Mouse (Mus musculus) limb, embryonic 13.5 days (tissue): ENCODE measurements around the gene Fbll1. TPM values are rescaled to one million over a fixed set of nuclear protein-coding genes. Genes with fewer than 3 reads are reported as not detected.

Experiments used
- ATAC-seq: fragments of 200-750 bp; cut with Nextera tagmentation; 2 replicates; pipeline ENCODE4 v1.8.0; 2017; ENCODE audit warnings: low read depth, moderate number of reproducible peaks, moderate TSS enrichment; ENCODE audit not compliant: low FRiP score
- H3K27ac ChIP-seq: fragments of 300-500 bp; sonication (generic); 2 replicates; pipeline ENCODE4 v1.5.1; 2015; ENCODE audit warnings: inconsistent platforms, mild to moderate bottlenecking, moderate library complexity
- H3K27me3 ChIP-seq: fragments of 300-500 bp; sonication (generic); 2 replicates; pipeline ENCODE4 v1.6.1; 2015; ENCODE audit warnings: mild to moderate bottlenecking, inconsistent platforms
- H3K36me3 ChIP-seq: fragments of 300-500 bp; sonication (generic); 2 replicates; pipeline ENCODE4 v1.6.1; 2015; ENCODE audit warnings: inconsistent platforms, mild to moderate bottlenecking, moderate library complexity
- H3K4me1 ChIP-seq: fragments of 300-500 bp; sonication (generic); 2 replicates; pipeline ENCODE4 v1.6.1; 2015; ENCODE audit warnings: inconsistent platforms
- H3K4me2 ChIP-seq: fragments of 300-500 bp; sonication (generic); replicated peaks from 2 replicates; pipeline ENCODE4 v1.6.1; 2015; ENCODE audit warnings: inconsistent platforms, mild to moderate bottlenecking, moderate library complexity
- H3K4me3 ChIP-seq: fragments of 300-500 bp; sonication (generic); 2 replicates; pipeline ENCODE4 v1.5.1; 2015; ENCODE audit warnings: moderate library complexity, mild to moderate bottlenecking, inconsistent platforms
- H3K9ac ChIP-seq: fragments of 300-500 bp; sonication (generic); 2 replicates; pipeline ENCODE4 v1.6.1; 2015; ENCODE audit warnings: mild to moderate bottlenecking, inconsistent platforms
- H3K9me3 ChIP-seq: fragments of 300-500 bp; sonication (generic); 2 replicates; pipeline ENCODE4 v1.6.1; 2016; ENCODE audit warnings: inconsistent platforms
- WGBS: fragments of 180-500 bp; shearing (Covaris S2); methylation state at CpG from one replicate; pipeline ENCODE4 v1.1.7; 2015; 5-methylcytosine and 5-hydroxymethylcytosine counted together
- microRNA counts: library from miRNA; unstranded; fragments of <30 nt; microRNA quantifications from one replicate; lab custom pipeline; 2016
- microRNA-seq: library from miRNA; unstranded; fragments of <30 nt; microRNA quantifications from one replicate; pipeline ENCODE4, GENCODE M21; 2016
- polyA plus RNA-seq: library from polyadenylated mRNA; unstranded; fragments of >200 nt; fragmentation: Nextera tagmentation; extraction: Ambion mirVana; gene quantifications from 2 replicates; pipeline ENCODE4 v1.2.1, GENCODE M21; 2015

Gene Fbll1
- polyA plus RNA-seq, 1 experiment from 2014 or later = not detected

DNA sequence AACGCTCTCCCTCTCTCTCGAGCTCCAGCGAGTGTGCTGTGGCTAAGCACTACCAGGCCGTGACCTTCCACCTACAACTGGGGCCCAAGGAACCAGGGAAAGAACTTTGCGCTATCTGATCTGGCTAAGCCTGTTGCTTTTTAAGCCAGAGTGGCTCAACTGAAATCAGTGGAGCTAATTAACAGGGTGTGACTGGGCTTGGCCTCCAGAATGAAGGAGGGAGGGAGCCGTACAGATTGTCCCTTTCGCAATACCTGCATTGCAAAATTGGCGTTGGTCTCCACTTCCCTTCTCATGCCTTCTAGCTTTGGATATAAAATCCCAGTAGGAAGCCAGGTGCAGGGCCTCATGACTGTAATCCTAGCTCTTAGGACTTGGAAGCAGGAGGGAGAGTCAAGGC, 48.1 kb downstream of the Fbll1 start:
- no peaks in the 10 kb centered on the region for H3K9me3 ChIP-seq
- 54% methylated on average over 8 of the region's 8 CpGs for WGBS
- H3K4me2 ChIP-seq = no peak overlapping the region
- no peaks in the 10 kb centered on the region for H3K27me3 ChIP-seq
- H3K36me3 ChIP-seq = no peaks in the 10 kb centered on the region
- H3K4me1 ChIP-seq = peaks cover 7% of the 10 kb centered on the region
- H3K9ac ChIP-seq = no peak overlapping the region
- H3K27ac ChIP-seq = no peak overlapping the region
- H3K4me3 ChIP-seq = no peak overlapping the region
- ATAC-seq = no peak

MicroRNAs within 50 kb of the gene (microRNA counts, 519-probe panel; counts per million panel counts)
- microRNA mmu-miR-103 (lab: Ali Mortazavi, UCI) = 4,695 counts per million, percentile 91 among the panel's probes with 10 or more counts

Small RNA genes within 50 kb of the gene (microRNA-seq; reads per million reads assigned to microRNA genes)
- gene Mir103-1 = 1.7 reads per million, percentile 2 among the genes with 10 or more reads in this experiment

Other genes with a start within 250 kb of the Fbll1 start
- 15.6 and 18.0 TPM in 2 replicates for gene Pank3, start 29.4 kb downstream of the Fbll1 start, polyA plus RNA-seq
- gene Rars, start 35.6 kb upstream of the Fbll1 start, polyA plus RNA-seq = 88.4 and 90.7 TPM in 2 replicates
- 3.1 and 4.6 TPM in 2 replicates for gene Wwc1, start 181.6 kb upstream of the Fbll1 start, polyA plus RNA-seq